Mouse (Mus musculus) neural tube, embryonic 14.5 days (tissue): ENCODE results near the gene Lyzl4. TPM values are rescaled to one million over a fixed set of nuclear protein-coding genes. Genes with fewer than 3 reads are reported as not detected.

Experiments
- ATAC-seq: fragments of 200-750 bp; cut with Nextera tagmentation; 2 replicates; pipeline ENCODE4 v1.8.0; 2017; ENCODE audit warnings: low read depth, mild to moderate bottlenecking, moderate TSS enrichment, moderate library complexity
- H3K27ac ChIP-seq: fragments of 300-500 bp; sonication (generic); 2 replicates; pipeline ENCODE4 v1.5.1; 2014; ENCODE audit warnings: low read depth, mild to moderate bottlenecking, control low read depth, low read length, moderate library complexity, mixed read lengths
- H3K27me3 ChIP-seq: fragments of 300-500 bp; sonication (generic); 2 replicates; pipeline ENCODE4 v1.6.1; 2014; ENCODE audit warnings: low read length; ENCODE audit not compliant: control insufficient read depth, insufficient read depth
- H3K36me3 ChIP-seq: fragments of 300-500 bp; sonication (generic); 2 replicates; pipeline ENCODE4 v1.6.1; 2014; ENCODE audit warnings: low read length, mixed read lengths; ENCODE audit not compliant: control insufficient read depth, insufficient read depth
- H3K4me1 ChIP-seq: fragments of 300-500 bp; sonication (generic); 2 replicates; pipeline ENCODE4 v1.6.1; 2014; ENCODE audit warnings: low read length; ENCODE audit not compliant: control insufficient read depth, insufficient read depth
- H3K4me2 ChIP-seq: fragments of 300-500 bp; sonication (generic); 2 replicates; pipeline ENCODE4 v1.6.1; 2014; ENCODE audit warnings: mild to moderate bottlenecking, low read depth, low read length, control low read depth
- H3K4me3 ChIP-seq: fragments of 300-500 bp; sonication (generic); 2 replicates; pipeline ENCODE4 v1.5.1; 2014; ENCODE audit warnings: low read depth, low read length, control low read depth, mixed read lengths
- H3K9ac ChIP-seq: fragments of 300-500 bp; sonication (generic); replicated peaks from 2 replicates; pipeline ENCODE4 v1.6.1; 2014; ENCODE audit warnings: low read depth, mild to moderate bottlenecking, control low read depth, low read length, mixed read lengths
- H3K9me3 ChIP-seq: fragments of 300-500 bp; sonication (generic); 2 replicates; pipeline ENCODE4 v1.6.1; 2016; ENCODE audit warnings: low read length; ENCODE audit not compliant: control insufficient read depth
- WGBS: fragments of 180-500 bp; shearing (Covaris S2); extraction: QIAGEN DNeasy Blood & Tissue Kit; methylation state at CpG from one replicate; pipeline ENCODE4 v1.1.7; 2014; 5-methylcytosine and 5-hydroxymethylcytosine counted together
- polyA plus RNA-seq: library from polyadenylated mRNA; unstranded; fragments of >200 nt; fragmentation: Nextera tagmentation; extraction: Ambion mirVana; gene quantifications from 2 replicates; pipeline ENCODE4 v1.2.1, GENCODE M21; 2014

The Lyzl4 gene
- polyA plus RNA-seq, 1 experiment from 2014 or later, result not detected

DNA sequence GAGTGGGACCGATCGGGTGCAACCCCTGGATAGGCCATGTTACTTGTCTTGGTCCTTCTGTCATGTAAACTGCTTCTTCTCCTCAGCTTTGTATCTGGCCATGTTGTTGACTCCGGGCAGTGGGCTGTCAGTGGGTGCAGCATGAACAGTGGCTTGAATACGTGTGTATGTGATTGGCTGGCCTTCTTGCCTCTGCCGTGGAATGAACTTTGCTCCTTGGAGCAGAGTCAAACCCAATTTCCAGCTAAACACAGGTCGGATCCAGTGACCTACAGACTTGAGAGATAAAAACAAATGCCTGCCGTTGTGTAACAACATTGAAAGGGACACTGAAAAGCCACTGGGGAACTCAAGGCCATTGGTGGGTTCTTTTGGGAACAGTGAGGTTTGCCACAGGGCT, 75.5 kb downstream of the Lyzl4 start:
- H3K27me3 ChIP-seq, result no peaks in the 10 kb centered on the region
- no peak overlapping the region for H3K4me3 ChIP-seq
- no peak overlapping the region for H3K4me2 ChIP-seq
- H3K36me3 ChIP-seq, result no peaks in the 10 kb centered on the region
- ATAC-seq, result no peak
- H3K27ac ChIP-seq, result no peak overlapping the region
- H3K4me1 ChIP-seq, result no peaks in the 10 kb centered on the region
- H3K9me3 ChIP-seq, result no peaks in the 10 kb centered on the region
- H3K9ac ChIP-seq, result no peak overlapping the region
- WGBS, result 85% methylated on average over 7 of the region's 7 CpGs

DNA sequence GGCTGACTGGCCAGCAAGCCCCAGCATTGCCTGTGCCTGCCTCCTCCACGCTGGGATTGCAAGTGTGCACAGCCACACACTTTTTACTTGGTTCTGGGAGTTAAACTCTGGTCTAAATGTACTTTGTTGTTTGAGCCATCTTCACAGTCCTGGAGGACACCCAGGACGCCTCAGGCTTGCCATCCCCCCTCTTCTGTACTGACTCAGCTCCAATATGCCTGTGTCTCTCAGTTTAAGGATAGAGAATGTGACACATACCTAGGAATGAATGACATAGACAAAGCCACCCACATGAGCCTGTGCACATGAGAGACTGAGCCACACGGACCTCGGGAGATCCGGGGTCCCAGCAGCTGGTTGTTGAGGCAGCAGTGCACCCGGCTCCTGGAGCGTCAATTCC, 78.6 kb downstream of the Lyzl4 start:
- no peak overlapping the region for H3K9ac ChIP-seq
- H3K4me1 ChIP-seq, result no peaks in the 10 kb centered on the region
- 84% methylated on average over 7 of the region's 7 CpGs for WGBS
- no peaks in the 10 kb centered on the region for H3K27me3 ChIP-seq
- no peak overlapping the region for H3K4me2 ChIP-seq
- ATAC-seq, result no peak
- H3K4me3 ChIP-seq, result no peak overlapping the region
- H3K27ac ChIP-seq, result no peak overlapping the region
- no peaks in the 10 kb centered on the region for H3K36me3 ChIP-seq
- H3K9me3 ChIP-seq, result no peaks in the 10 kb centered on the region

DNA sequence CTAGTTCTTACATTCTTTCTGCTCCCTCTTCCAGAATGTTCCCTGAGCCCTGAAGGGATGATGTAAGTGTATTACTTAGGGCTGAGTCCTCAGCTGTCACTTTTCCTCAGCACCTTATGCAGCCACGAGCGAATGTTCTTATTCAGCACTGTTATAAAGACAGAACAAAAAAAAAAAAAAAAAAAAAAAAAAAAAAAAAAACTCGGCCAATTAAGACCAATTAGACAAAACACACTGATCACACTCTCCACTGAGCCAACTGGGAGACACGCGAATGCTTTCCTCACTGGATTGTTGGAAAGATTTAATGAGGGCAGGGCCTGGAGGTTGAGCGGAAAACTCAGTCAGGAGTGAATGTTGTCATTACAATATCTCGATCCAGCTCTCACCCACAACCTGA, 81.4 kb downstream of the Lyzl4 start:
- ATAC-seq, result no peak
- Histone ChIP-seq H3K9ac (no peak overlapping the region), H3K9me3 (no peaks in the 10 kb centered on the region), H3K36me3 (no peaks in the 10 kb centered on the region), H3K4me3 (no peak overlapping the region), H3K27ac (no peak overlapping the region), H3K4me1 (no peaks in the 10 kb centered on the region; the same call in 1 of the 2 replicates), H3K4me2 (no peak overlapping the region), H3K27me3 (no peaks in the 10 kb centered on the region)
- WGBS, result 70% methylated on average over 7 of the region's 7 CpGs

DNA sequence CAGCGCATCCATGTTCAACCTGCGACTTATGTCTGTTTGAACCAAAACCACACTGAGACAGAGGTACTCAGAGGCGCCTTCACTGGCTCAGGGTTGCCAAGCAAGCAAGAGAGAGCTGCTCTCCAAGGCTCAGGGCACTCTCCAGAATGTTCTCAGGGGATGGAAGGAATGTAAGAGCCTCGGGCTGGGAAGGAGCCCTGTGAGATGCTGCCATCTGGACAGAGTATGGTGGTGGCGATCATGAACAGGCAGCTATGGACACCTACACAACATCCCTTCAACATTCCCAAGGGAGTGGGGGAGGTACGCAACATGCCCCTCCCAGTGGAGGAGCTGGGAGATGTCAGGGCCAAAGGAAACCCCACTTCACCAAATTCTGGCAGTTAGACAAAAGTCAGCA, 83.7 kb downstream of the Lyzl4 start:
- Histone ChIP-seq H3K36me3 (no peaks in the 10 kb centered on the region), H3K27me3 (no peaks in the 10 kb centered on the region), H3K9ac (no peak overlapping the region), H3K4me2 (no peak overlapping the region), H3K9me3 (no peaks in the 10 kb centered on the region), H3K4me3 (no peak overlapping the region), H3K27ac (no peak overlapping the region), H3K4me1 (no peaks in the 10 kb centered on the region; the same call in 1 of the 2 replicates)
- 73% methylated on average over 6 of the region's 6 CpGs for WGBS
- no peak for ATAC-seq

DNA sequence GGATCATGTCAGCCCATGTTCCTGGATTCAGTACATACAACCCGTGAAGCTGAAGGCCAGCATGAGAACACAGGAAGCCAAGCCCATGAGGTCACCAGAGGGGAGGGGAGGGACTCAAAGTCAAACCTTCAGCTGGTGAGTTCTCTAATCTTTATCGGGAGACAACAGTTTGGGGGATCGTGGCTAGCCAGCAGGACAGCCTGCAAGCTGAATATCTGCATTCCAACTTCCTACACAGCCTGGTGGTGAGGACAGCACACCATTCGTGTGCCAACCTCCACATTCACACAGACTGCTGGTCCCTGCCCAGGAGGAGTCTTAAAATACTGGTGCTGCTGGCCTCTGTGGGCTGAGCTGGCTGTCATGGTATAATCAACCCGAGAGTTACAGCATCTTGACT, 85.0 kb downstream of the Lyzl4 start:
- Histone ChIP-seq H3K27ac (no peak overlapping the region), H3K4me2 (no peak overlapping the region), H3K4me3 (no peak overlapping the region), H3K4me1 (no peaks in the 10 kb centered on the region; the same call in 1 of the 2 replicates), H3K36me3 (no peaks in the 10 kb centered on the region), H3K9me3 (no peaks in the 10 kb centered on the region), H3K9ac (no peak overlapping the region), H3K27me3 (no peaks in the 10 kb centered on the region)
- WGBS, result 70% methylated on average over 5 of the region's 5 CpGs
- ATAC-seq, result no peak

DNA sequence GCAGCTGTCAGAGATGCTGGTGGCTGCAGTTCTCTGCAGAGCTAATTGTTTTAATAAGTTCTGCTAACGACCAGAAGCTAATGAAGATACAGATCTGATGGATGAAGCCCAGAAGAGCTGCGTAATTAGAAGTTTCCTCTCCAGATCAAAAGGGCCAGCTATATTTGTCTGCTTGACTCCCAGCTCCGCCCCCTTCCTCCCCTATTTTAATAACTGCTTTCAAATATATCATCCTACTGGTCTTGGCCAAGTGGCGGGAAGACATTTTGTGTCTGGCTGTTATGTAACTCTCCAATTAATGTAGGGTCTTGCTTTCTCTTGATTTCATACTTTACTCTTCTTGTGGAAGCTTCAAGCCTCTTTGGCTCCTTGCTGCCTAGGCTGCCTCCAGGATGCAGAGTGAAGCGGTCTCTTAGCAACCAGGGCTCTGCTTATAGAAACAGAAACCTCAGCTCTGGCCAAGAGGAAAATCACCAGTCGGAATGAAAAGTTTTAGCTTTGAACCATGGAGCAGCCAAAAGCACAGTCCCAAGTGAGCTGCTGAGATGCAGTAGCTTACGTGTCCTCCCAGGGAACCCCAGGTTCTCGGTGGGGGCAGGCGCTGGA, 86.4 kb downstream of the Lyzl4 start:
- Histone ChIP-seq H3K9me3 (no peaks in the 10 kb centered on the region), H3K36me3 (no peaks in the 10 kb centered on the region), H3K9ac (no peak overlapping the region), H3K4me1 (no peaks in the 10 kb centered on the region; the same call in 1 of the 2 replicates), H3K4me2 (no peak overlapping the region), H3K27me3 (no peaks in the 10 kb centered on the region), H3K27ac (no peak overlapping the region), H3K4me3 (no peak overlapping the region)
- WGBS, result 56% methylated on average over 9 of the region's 9 CpGs
- ATAC-seq, result no peak

DNA sequence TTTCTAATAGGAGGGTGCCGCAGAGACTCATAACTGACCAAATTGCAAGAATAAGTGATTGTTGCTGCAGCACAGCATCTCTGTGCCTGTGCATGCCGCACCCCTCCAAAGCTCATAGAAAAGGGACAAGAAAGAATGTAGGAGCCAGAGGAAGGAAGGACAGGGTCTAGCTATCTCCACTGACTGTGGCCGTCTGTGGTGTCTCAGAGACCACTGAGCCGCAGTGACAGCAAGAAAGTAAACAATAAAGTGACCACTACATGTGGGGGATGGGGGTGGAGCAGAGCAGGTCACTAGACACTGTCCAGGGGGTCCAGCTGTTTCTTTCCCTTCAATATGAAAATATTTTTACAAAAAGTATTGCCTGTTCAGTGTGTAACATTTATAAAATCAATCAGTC, 88.3 kb downstream of the Lyzl4 start:
- H3K9ac ChIP-seq, result no peak overlapping the region
- no peak overlapping the region for H3K4me2 ChIP-seq
- H3K9me3 ChIP-seq, result no peaks in the 10 kb centered on the region
- ATAC-seq, result no peak
- 73% methylated on average over 4 of the region's 4 CpGs for WGBS
- no peaks in the 10 kb centered on the region for H3K27me3 ChIP-seq
- no peaks in the 10 kb centered on the region; the same call in 1 of the 2 replicates for H3K4me1 ChIP-seq
- no peak overlapping the region for H3K4me3 ChIP-seq
- no peaks in the 10 kb centered on the region for H3K36me3 ChIP-seq
- H3K27ac ChIP-seq, result no peak overlapping the region

DNA sequence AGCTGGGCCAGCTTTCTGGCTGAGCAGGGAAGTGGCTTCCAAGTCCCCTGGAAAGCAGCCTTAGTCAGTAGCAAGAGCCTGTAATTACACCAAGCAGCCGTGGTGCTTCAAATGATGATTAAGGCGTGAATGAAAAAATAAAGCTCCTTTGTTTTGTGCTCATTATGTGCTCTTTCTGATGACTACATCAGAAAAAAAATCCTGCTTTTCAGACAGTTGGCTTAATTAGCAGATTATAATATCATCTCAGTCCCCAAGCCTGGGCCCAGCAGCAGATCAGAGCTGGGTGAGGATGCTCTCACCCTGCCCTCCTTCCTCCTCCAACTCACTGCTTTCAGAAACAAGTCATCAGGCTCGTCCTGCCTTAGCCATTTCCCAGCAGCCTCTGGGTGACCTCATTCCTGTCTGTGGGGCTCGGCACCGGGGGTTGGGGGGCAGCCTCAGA, 91.5 kb downstream of the Lyzl4 start:
- H3K27ac ChIP-seq, result no peak overlapping the region
- WGBS, result 58% methylated on average over 5 of the region's 5 CpGs
- no peak overlapping the region for H3K4me3 ChIP-seq
- no peak overlapping the region for H3K4me2 ChIP-seq
- H3K36me3 ChIP-seq, result no peaks in the 10 kb centered on the region
- no peaks in the 10 kb centered on the region for H3K27me3 ChIP-seq
- no peak overlapping the region for H3K9ac ChIP-seq
- no peak for ATAC-seq
- no peaks in the 10 kb centered on the region for H3K9me3 ChIP-seq
- H3K4me1 ChIP-seq, result no peaks in the 10 kb centered on the region

DNA sequence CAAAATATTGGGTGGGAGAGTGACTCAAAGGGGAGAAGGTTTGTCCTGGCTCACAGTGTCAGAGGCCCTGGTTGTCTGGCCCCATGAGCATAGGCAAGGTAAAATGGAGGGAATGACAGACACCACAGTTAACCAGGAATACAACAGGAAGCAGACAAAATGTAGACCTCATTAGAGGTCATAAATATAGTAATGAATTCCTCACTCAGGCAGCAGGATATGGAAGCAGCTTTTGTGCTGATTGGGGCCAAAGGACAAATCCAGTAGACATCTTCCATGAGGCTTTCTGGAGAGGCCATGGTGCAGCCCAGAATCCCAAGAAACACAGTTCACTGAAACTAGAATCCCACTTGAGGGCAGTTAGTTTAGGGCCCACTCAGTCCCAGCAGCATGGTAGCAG, 92.5 kb downstream of the Lyzl4 start:
- H3K27me3 ChIP-seq, result no peaks in the 10 kb centered on the region
- no peak overlapping the region for H3K9ac ChIP-seq
- no peak overlapping the region for H3K4me3 ChIP-seq
- H3K4me2 ChIP-seq, result no peak overlapping the region
- no peaks in the 10 kb centered on the region for H3K36me3 ChIP-seq
- H3K4me1 ChIP-seq, result no peaks in the 10 kb centered on the region
- no peaks in the 10 kb centered on the region for H3K9me3 ChIP-seq
- no peak overlapping the region for H3K27ac ChIP-seq
- ATAC-seq, result no peak
